Mouse (Mus musculus): ENCODE data around the gene Pet100. TPM values are rescaled to one million over a fixed set of nuclear protein-coding genes. Genes with fewer than 3 reads are reported as not detected.
A peak's percentile ranks its signal among the peaks of the same experiment; 100 is the strongest.

Pet100 gene
- polyA plus RNA-seq, 2 experiments from 2014 or later = 95.4 to 145 TPM

GRCm38 (mm10) chr8:3626971-3627370 is 5.6 kb downstream of the Pet100 start:
- ATAC-seq = no peak

GRCm38 (mm10) chr8:3628014-3628413 is 6.7 kb downstream of the Pet100 start:
- ATAC-seq = peak; percentile 34

GRCm38 (mm10) chr8:3630647-3631477 is 9.5 kb downstream of the Pet100 start, which contains the start of gene Stxbp2:
Gene Stxbp2 (plus strand): TSS chr8:3630955.
- ATAC-seq = peak; percentile 97

GRCm38 (mm10) chr8:3631478-3631875 is 10.1 kb downstream of the Pet100 start:
- no peak for ATAC-seq

GRCm38 (mm10) chr8:3645804-3646203 is 24.5 kb downstream of the Pet100 start:
- peak; percentile 68 for ATAC-seq

GRCm38 (mm10) chr8:3646824-3647531 is 25.6 kb downstream of the Pet100 start:
- ATAC-seq = no peak

- ATAC-seq = no peak
These were observed 26.2 kb downstream of the Pet100 start for GRCm38 (mm10) chr8:3647561-3647960.

- ATAC-seq = no peak
These were observed 26.9 kb downstream of the Pet100 start for GRCm38 (mm10) chr8:3648268-3648667.

- ATAC-seq = no peak
These were observed 27.6 kb downstream of the Pet100 start for GRCm38 (mm10) chr8:3648990-3649389.

- ATAC-seq = no peak
These were observed 31.5 kb downstream of the Pet100 start for GRCm38 (mm10) chr8:3652845-3653244.

- no peak for ATAC-seq
These were observed 33.6 kb downstream of the Pet100 start for GRCm38 (mm10) chr8:3654726-3655508.

GRCm38 (mm10) chr8:3655526-3655925 is 34.2 kb downstream of the Pet100 start, which contains the start of gene Retn:
Gene Retn (plus strand): TSS chr8:3655770.
- ATAC-seq = no peak

GRCm38 (mm10) chr8:3656725-3657381 is 35.5 kb downstream of the Pet100 start:
- no peak for ATAC-seq

- ATAC-seq = no peak
These were observed 39.5 kb downstream of the Pet100 start for GRCm38 (mm10) chr8:3660889-3661288.

- no peak for ATAC-seq
These were observed 43.1 kb downstream of the Pet100 start for GRCm38 (mm10) chr8:3664405-3664804.

GRCm38 (mm10) chr8:3665507-3665906 is 44.2 kb downstream of the Pet100 start, which contains the start of gene Mcemp1:
Gene Mcemp1 (plus strand): TSS chr8:3665754.
- no peak for ATAC-seq

GRCm38 (mm10) chr8:3670388-3670787 is 49.0 kb downstream of the Pet100 start:
- peak; percentile 31 for ATAC-seq

- ATAC-seq = peak; percentile 61
These were observed 50.7 kb downstream of the Pet100 start, which contains the start of gene Fcor for GRCm38 (mm10) chr8:3671980-3672491. Gene Fcor (minus strand): TSS chr8:3672362.

GRCm38 (mm10) chr8:3674671-3675070 is 53.3 kb downstream of the Pet100 start:
- ATAC-seq = no peak
